Mouse (Mus musculus): ENCODE data around the gene Lamtor5. TPM values are rescaled to one million over a fixed set of nuclear protein-coding genes. Genes with fewer than 3 reads are reported as not detected.

Gene Lamtor5
- polyA plus RNA-seq, 1 experiment, result 163 TPM

- Histone ChIP-seq H3K4me3 (ENCODE audit: insufficient read depth, poor library complexity, severe bottlenecking) (peak overlapping the region; percentile 89), H3K27me3 (ENCODE audit: control insufficient read depth, insufficient read depth, insufficient read length) (no peaks in the 10 kb centered on the region), H3K79me3 (ENCODE audit: low read depth) (peaks cover 50% of the 10 kb centered on the region), H3K36me3 (ENCODE audit: control insufficient read depth, insufficient read depth) (peaks cover 43% of the 10 kb centered on the region), H3ac (ENCODE audit: control insufficient read depth, insufficient read length, low read depth) (peak overlapping the region; percentile 94), H3K79me2 (ENCODE audit: control insufficient read depth, insufficient read depth) (peaks cover 56% of the 10 kb centered on the region)
- TF ChIP-seq MYOG (IDR thresholded peaks at IDR 0.05; ENCODE audit: control insufficient read depth, extremely low read depth, insufficient read length) (no peak), CTCF (IDR thresholded peaks at IDR 0.05; ENCODE audit: control insufficient read depth, insufficient read depth, insufficient read length) (no peak), MYOD1 (IDR thresholded peaks at IDR 0.05; ENCODE audit: control insufficient read depth, insufficient read length, low read depth) (no peak), USF1 (IDR thresholded peaks at IDR 0.05; ENCODE audit: low read depth) (no peak), MAX (IDR thresholded peaks at IDR 0.05) (no peak), CEBPB (IDR thresholded peaks at IDR 0.05; ENCODE audit: low read depth) (no peak), FOSL1 (IDR thresholded peaks at IDR 0.05; ENCODE audit: insufficient read depth, low read length, poor library complexity, severe bottlenecking) (no peak)
Measured at GRCm38 (mm10) chr3:107332127-107332959, 53.7 kb downstream of the Lamtor5 start.

DNA sequence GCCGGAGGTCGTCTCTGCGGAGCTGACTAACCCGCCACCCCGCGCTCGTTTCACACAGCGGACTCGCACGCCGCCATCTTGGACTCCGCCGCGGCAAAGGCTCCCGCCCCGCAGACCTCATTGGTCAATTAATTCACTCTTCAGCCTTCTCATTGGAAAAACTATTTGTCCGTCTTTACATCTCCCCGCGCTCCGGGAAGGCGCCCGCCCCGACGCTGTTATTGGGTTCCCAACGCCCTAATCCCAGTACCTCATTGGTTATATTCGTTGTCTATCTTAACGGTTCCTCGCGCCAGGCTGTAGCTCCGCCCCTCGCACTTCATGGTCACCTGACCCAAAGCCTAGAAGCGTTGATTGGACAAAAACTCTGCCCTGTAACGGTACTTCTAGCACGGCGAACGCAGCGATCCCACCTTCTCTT, 54.3 kb downstream of the Lamtor5 start:
- H3K79me3 ChIP-seq (ENCODE audit: low read depth), result peaks cover 45% of the 10 kb centered on the region
- peak overlapping the region; percentile 94 for H3ac ChIP-seq (ENCODE audit: control insufficient read depth, insufficient read length, low read depth)
- peaks cover 49% of the 10 kb centered on the region for H3K79me2 ChIP-seq (ENCODE audit: control insufficient read depth, insufficient read depth)
- peaks cover 40% of the 10 kb centered on the region for H3K36me3 ChIP-seq (ENCODE audit: control insufficient read depth, insufficient read depth)
- TF ChIP-seq USF1 (IDR thresholded peaks at IDR 0.05; ENCODE audit: low read depth) (peak; percentile 98), CEBPB (IDR thresholded peaks at IDR 0.05; ENCODE audit: low read depth) (no peak)
- H3K27me3 ChIP-seq (ENCODE audit: control insufficient read depth, insufficient read depth, insufficient read length), result no peaks in the 10 kb centered on the region
- H3K4me3 ChIP-seq (ENCODE audit: insufficient read depth, poor library complexity, severe bottlenecking), result peak overlapping the region; percentile 89

Other genes with a start within 250 kb of the Lamtor5 start
- gene Kcna3, start 242.7 kb upstream of the Lamtor5 start, polyA plus RNA-seq (2012; fragmentation: generic; extraction: Trizol), result 0.04 TPM
- not detected for gene Kcna2, start 177.7 kb upstream of the Lamtor5 start, polyA plus RNA-seq (2012; fragmentation: generic; extraction: Trizol)
- gene Kcna10, start 95.8 kb upstream of the Lamtor5 start, polyA plus RNA-seq (2012; fragmentation: generic; extraction: Trizol), result not detected
- gene Cym, start 57.1 kb upstream of the Lamtor5 start, polyA plus RNA-seq (2012; fragmentation: generic; extraction: Trizol), result not detected
- 0.02 TPM for gene A630076J17Rik, start 48.2 kb upstream of the Lamtor5 start, polyA plus RNA-seq (2012; fragmentation: generic; extraction: Trizol)
- not detected for gene Prok1, start 39.2 kb upstream of the Lamtor5 start, polyA plus RNA-seq (2012; fragmentation: generic; extraction: Trizol)
- gene Slc16a4, start 12.4 kb downstream of the Lamtor5 start, polyA plus RNA-seq (2012; fragmentation: generic; extraction: Trizol), result 0.20 TPM
- gene Rbm15, start 54.8 kb downstream of the Lamtor5 start, polyA plus RNA-seq (2012; fragmentation: generic; extraction: Trizol), result 7.2 TPM
- not detected for gene Kcnc4, start 180.7 kb downstream of the Lamtor5 start, polyA plus RNA-seq (2012; fragmentation: generic; extraction: Trizol)
- 3.2 TPM for gene Slc6a17, start 239.2 kb downstream of the Lamtor5 start, polyA plus RNA-seq (2012; fragmentation: generic; extraction: Trizol)